Mouse (Mus musculus) bone marrow, adult 2 months (tissue): ENCODE data around the gene Pth1r. TPM values are rescaled to one million over a fixed set of nuclear protein-coding genes. Genes with fewer than 3 reads are reported as not detected.

Experiments used
- H3K27ac ChIP-seq: fragments of 200-500 bp; 2 replicates; pipeline ENCODE4 v1.5.1; 2012; ENCODE audit warnings: low read depth, mild to moderate bottlenecking, control low read depth, inconsistent platforms, low read length; ENCODE audit not compliant: control insufficient read depth, poor library complexity, insufficient read depth
- H3K4me1 ChIP-seq: fragments of 200-500 bp; 2 replicates; pipeline ENCODE4 v1.6.1; 2011; ENCODE audit warnings: low read length; ENCODE audit not compliant: control insufficient read depth, insufficient read depth
- H3K4me3 ChIP-seq: fragments of 200-500 bp; replicated peaks from 2 replicates; pipeline ENCODE3; 2011; ENCODE audit warnings: mild to moderate bottlenecking, low read depth, low read length, control low read depth; ENCODE audit not compliant: control insufficient read depth
- CTCF ChIP-seq: fragments of 200-500 bp; IDR thresholded peaks from 2 replicates; pipeline ENCODE4 v1.5.1; 2011; ENCODE audit warnings: low read length, control low read depth; ENCODE audit not compliant: control insufficient read depth, insufficient read depth
- POLR2A ChIP-seq: fragments of 200-500 bp; IDR thresholded peaks from 2 replicates; pipeline ENCODE4 v1.6.1; 2011; ENCODE audit warnings: low read depth, mild to moderate bottlenecking, control low read depth, low read length, borderline replicate concordance; ENCODE audit not compliant: control insufficient read depth
- WGBS: fragments of 180-500 bp; shearing (Covaris S2); methylation state at CpG from one replicate; pipeline ENCODE4 v1.1.7; 2018; 5-methylcytosine and 5-hydroxymethylcytosine counted together
- polyA plus RNA-seq: library from polyadenylated mRNA; stranded (reverse); fragments of >200 nt; gene quantifications from 2 replicates; pipeline ENCODE4 v1.2.4, GENCODE M21; 2011; ENCODE audit warnings: low replicate concordance; ENCODE audit not compliant: missing spikeins, insufficient read depth, insufficient read length

Gene Pth1r
- polyA plus RNA-seq, 1 experiment: 9.1 TPM

GRCm38 (mm10) chr9:110681817-110682216 lies 65.1 kb downstream of the Pth1r start:
- peaks cover 22% of the 10 kb centered on the region for H3K4me1 ChIP-seq
- WGBS: 77% methylated on average over 9 of the region's 9 CpGs
- H3K27ac ChIP-seq: no peak overlapping the region
- no peak for TF ChIP-seq CTCF
- no peak for TF ChIP-seq POLR2A
- no peak overlapping the region for H3K4me3 ChIP-seq

GRCm38 (mm10) chr9:110680736-110681507 lies 66.0 kb downstream of the Pth1r start:
- no peak for TF ChIP-seq POLR2A
- no peak for TF ChIP-seq CTCF
- H3K27ac ChIP-seq: peak overlapping the region; percentile 52; the same call in 1 of the 2 replicates
- WGBS: 27% methylated on average over 7 of the region's 7 CpGs
- H3K4me1 ChIP-seq: peaks cover 22% of the 10 kb centered on the region
- H3K4me3 ChIP-seq: no peak overlapping the region

- no peak for TF ChIP-seq POLR2A
- no peak for TF ChIP-seq CTCF
- 77% methylated on average over 5 of the region's 5 CpGs for WGBS
- H3K4me1 ChIP-seq: peaks cover 20% of the 10 kb centered on the region
- no peak overlapping the region for H3K4me3 ChIP-seq
- H3K27ac ChIP-seq: no peak overlapping the region
Observed at GRCm38 (mm10) chr9:110678886-110679285, 68.1 kb downstream of the Pth1r start.

GRCm38 (mm10) chr9:110676492-110676911 lies 70.4 kb downstream of the Pth1r start:
- WGBS: 15% methylated on average over 8 of the region's 8 CpGs
- Histone ChIP-seq H3K4me1 (peaks cover 17% of the 10 kb centered on the region), H3K4me3 (no peak overlapping the region), H3K27ac (peak overlapping the region; percentile 70)
- TF ChIP-seq CTCF (no peak), POLR2A (no peak)

GRCm38 (mm10) chr9:110673107-110673752 lies 73.7 kb downstream of the Pth1r start:
- no peak for TF ChIP-seq POLR2A
- TF ChIP-seq CTCF: no peak

GRCm38 (mm10) chr9:110672462-110673106 lies 74.4 kb downstream of the Pth1r start:
- Histone ChIP-seq H3K4me3 (no peak overlapping the region), H3K27ac (no peak overlapping the region), H3K4me1 (peaks cover 17% of the 10 kb centered on the region)
- TF ChIP-seq POLR2A: no peak
- peak; percentile 87 for TF ChIP-seq CTCF
- WGBS: 66% methylated on average over 7 of the region's 7 CpGs

More at GRCm38 (mm10) chr9:110673107-110673752, 73.7 kb downstream of the Pth1r start:
- WGBS: 28% methylated on average over 10 of the region's 10 CpGs
- H3K4me3 ChIP-seq: no peak overlapping the region
- H3K27ac ChIP-seq: no peak overlapping the region
- peaks cover 17% of the 10 kb centered on the region for H3K4me1 ChIP-seq

Other genes starting within 250 kb of the Pth1r start
- gene Setd2, start 214.5 kb downstream of the Pth1r start, polyA plus RNA-seq: 39.4 and 65.9 TPM in 2 replicates
- gene Nradd, start 122.7 kb downstream of the Pth1r start, polyA plus RNA-seq: 13.3 and 23.7 TPM in 2 replicates
- gene Nbeal2, start 93.0 kb downstream of the Pth1r start, polyA plus RNA-seq: 46.2 and 119 TPM in 2 replicates
- gene Ccdc12, start 90.6 kb downstream of the Pth1r start, polyA plus RNA-seq: 90.8 and 168 TPM in 2 replicates
- 2.2 and 4.2 TPM in 2 replicates for gene Myl3, start 5.3 kb downstream of the Pth1r start, polyA plus RNA-seq
- not detected in 2 replicates for gene Prss42, start 51.0 kb upstream of the Pth1r start, polyA plus RNA-seq
- not detected in 2 replicates for gene Prss44, start 66.8 kb upstream of the Pth1r start, polyA plus RNA-seq
- gene Prss43, start 79.5 kb upstream of the Pth1r start, polyA plus RNA-seq: not detected in 2 replicates
- not detected in 2 replicates for gene Prss45, start 87.4 kb upstream of the Pth1r start, polyA plus RNA-seq
- gene Prss46, start 97.4 kb upstream of the Pth1r start, polyA plus RNA-seq: not detected in 2 replicates
- 5.1 and 6.9 TPM in 2 replicates for gene Prss50, start 110.8 kb upstream of the Pth1r start, polyA plus RNA-seq
- 5.3 and 8.5 TPM in 2 replicates for gene Als2cl, start 132.7 kb upstream of the Pth1r start, polyA plus RNA-seq
- gene Tmie, start 133.0 kb upstream of the Pth1r start, polyA plus RNA-seq: 0.81 and 1.2 TPM in 2 replicates
- gene Fam240a, start 169.7 kb upstream of the Pth1r start, polyA plus RNA-seq: not detected in 2 replicates
- 46.1 TPM in 1 of 2 replicates, not detected in the other for gene Tdgf1, start 199.0 kb upstream of the Pth1r start, polyA plus RNA-seq
- 2.5 TPM in 1 of 2 replicates, not detected in the other for gene Lrrc2, start 204.4 kb upstream of the Pth1r start, polyA plus RNA-seq
- gene Rtp3, start 243.4 kb upstream of the Pth1r start, polyA plus RNA-seq: 0.75 and 0.93 TPM in 2 replicates